Mouse (Mus musculus): ENCODE data around the gene Cnfn. TPM values are rescaled to one million over a fixed set of nuclear protein-coding genes. Genes with fewer than 3 reads are reported as not detected.
"Not testable (repeated sequence)": the region's sequence is repeated elsewhere in the genome, so short reads cannot be mapped to it uniquely, and the experiment has no call there.

Gene Cnfn
- total RNA-seq, 4 experiments from 2014 or later: not detected

DNA sequence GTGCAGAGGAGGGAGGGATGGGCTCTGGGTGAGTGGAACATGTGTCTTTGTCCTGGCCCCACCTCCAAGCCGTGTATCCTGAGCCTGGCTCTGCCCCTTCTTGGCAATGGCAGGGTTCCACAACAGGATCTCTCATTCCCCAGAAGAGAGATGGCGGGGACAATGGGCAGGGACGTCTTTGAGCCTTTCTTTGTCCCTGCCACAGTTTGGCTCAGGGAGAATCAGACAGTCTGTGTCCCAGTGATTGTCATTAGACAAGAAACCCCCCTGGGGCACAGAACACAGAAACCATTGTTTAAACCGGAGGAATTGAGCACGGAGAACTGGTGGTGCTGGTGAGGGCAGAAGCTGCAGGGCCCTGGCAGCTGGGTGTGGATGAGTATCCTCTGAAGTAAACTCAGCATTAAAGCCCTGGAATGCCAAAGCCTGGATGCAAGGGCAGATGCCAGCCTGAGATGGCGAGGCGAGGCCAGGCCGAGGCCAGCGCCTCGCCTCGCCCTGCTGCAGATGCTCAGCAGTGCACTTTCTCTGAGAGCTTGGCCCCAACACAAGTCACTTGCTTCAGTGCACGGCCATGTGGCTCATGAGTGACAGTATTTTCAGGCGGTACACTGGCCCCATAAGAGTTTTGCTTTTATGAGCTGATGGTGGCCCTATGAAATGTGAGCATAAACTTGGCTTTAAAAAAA is 3.4 kb downstream of the Cnfn start:
- DNase-seq (ENCODE audit: low spot score): no peak

DNA sequence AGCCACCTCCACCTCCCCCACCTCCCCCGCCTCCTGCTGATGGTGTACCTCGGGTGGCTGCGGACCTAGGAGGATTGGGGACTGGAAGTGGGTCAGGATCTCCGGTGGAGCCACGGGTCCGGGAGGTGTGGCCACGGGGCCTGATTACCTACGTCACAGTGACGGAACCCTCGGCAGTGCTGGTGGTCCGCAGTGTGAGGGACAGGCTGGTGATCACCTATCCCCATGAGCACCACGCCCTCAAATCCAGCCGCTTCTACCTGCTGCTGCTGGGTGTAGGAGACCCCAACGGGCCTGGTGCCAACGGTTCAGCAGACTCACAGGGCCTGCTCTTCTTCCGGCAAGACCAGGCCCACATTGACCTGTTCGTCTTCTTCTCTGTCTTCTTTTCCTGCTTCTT is 5.9 kb downstream of the Cnfn start:
- DNase-seq (ENCODE audit: low spot score): no peak

DNA sequence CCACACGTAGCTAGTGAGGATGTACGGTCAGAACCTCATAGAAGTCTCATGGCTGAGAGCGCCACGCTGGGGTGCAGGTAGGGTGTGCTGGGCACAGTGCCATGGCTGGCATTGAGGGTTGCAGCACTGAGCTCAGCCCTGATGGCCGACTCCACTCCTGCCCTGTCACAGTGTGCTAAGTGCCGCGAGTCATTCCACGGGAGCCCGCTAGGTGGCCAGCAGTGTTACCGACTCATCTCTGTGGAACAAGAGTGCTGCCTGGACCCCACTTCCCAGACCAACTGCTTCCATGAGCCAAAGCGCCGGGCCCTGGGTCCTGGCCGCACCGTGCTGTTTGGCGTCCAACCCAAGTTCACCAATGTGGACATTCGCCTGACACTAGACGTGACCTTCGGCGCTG is 6.4 kb downstream of the Cnfn start:
- DNase-seq (ENCODE audit: low spot score): no peak

DNA sequence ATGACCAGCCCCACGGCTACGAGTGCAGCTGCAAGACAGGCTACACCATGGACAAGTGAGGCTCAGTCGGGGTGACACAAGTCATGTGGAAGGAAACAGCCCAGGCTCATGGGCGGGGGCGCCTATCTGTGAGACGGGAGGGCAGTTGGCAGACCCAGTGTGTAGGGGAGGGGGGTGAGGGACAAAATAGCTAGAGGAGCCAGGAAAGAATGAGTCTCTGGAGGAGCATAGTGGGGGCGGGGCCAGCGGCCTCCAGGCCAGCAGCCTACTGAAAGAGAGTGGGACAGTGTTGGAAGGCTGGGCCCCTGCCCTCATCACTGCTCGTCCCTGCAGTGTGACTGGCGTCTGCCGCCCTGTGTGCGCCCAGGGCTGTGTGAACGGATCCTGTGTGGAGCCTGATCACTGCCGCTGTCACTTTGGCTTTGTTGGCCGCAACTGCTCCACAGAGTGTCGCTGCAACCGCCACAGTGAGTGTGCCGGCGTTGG is 10.8 kb downstream of the Cnfn start:
- DNase-seq (ENCODE audit: low spot score): no peak

DNA sequence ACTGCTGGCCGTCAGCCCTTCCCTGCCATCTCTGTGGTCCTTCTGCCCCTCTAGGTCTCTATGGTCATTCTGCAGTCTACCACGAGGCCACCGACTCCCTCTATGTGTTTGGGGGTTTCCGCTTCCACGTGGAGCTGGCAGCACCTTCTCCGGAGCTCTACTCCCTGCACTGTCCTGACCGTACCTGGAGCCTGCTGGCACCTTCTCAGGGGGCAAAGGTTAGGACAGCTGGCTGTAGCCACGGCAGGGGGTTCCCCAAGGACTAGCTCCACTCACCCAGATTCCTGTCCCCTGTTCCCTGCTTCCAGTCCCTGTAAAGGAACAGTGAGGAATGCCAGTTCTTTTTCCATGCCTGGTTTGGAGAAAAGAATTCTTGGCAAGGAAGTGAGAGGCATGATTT is 20.7 kb downstream of the Cnfn start:
- DNase-seq (ENCODE audit: low spot score): no peak

DNA sequence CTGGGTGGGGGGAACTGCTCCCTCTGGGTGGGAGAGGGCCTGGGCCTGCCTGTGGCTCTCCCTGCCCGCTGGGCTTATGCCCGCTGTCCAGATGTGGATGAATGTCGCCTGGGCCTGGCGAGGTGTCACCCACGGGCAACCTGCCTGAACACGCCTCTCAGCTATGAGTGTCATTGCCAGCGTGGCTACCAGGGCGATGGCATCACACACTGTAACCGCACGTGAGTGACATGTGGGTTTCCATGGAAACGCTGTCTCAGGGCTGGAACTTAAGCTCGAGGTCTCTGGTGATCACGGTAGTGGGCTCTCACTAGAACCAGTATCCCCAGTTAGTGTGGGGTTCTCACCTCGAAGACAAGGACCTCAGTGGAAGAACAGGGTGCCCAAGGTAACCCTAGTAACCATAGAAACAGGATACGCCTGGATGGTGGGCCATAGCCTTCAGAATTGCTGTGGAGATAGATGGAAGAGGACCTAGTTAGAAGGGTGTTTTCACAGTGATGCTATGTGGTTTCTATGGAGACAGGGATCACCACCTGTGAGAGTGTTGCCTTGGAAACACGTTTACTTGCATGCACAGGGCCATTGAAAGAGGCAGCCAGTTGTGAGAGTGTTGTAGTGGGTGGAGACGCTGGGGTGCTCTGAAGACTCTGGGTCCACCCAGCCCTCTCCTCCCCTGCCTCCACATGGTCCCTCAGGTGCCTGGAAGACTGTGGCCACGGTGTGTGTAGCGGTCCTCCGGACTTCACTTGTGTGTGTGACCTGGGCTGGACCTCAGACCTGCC is 28.3 kb downstream of the Cnfn start:
- DNase-seq (ENCODE audit: low spot score): no peak

DNA sequence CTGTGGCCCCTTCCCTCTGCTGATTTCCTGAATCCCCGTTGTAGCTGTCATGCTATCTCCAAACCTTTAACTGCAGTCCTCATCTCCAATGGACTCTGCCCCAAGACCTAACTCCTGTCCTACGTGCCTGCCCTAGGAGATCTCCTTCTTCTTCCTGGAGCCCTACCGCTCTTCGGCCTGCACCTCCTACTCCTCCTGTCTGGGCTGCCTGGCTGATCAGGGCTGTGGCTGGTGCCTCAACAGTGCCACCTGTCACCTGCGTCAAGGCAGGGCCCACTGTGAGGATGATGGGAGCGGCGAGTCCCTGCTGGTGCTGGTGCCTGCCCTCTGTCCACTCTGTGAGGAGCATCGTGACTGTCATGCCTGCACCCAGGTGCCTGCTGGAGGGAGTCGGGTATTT is 30.2 kb downstream of the Cnfn start:
- no peak for DNase-seq (ENCODE audit: low spot score)

DNA sequence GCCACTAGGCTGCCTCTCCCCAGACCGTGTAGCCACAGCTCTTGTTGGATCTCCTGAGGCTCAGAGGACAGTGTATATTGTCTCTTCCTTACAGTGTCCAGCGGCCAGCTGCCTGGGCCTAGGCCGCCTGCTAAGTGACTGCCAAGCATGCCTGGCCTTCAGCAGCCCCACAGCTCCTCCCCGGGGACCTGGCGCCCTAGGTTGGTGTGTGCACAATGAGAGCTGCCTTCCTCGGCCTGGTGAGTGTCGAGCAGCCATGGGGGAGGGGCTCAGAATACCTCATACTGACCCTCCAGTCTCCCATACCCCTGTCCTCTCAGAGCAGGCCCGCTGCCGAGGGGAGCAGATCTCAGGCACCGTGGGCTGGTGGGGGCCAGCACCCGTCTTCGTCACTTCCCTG is 35.1 kb downstream of the Cnfn start:
- no peak for DNase-seq (ENCODE audit: low spot score)

DNA sequence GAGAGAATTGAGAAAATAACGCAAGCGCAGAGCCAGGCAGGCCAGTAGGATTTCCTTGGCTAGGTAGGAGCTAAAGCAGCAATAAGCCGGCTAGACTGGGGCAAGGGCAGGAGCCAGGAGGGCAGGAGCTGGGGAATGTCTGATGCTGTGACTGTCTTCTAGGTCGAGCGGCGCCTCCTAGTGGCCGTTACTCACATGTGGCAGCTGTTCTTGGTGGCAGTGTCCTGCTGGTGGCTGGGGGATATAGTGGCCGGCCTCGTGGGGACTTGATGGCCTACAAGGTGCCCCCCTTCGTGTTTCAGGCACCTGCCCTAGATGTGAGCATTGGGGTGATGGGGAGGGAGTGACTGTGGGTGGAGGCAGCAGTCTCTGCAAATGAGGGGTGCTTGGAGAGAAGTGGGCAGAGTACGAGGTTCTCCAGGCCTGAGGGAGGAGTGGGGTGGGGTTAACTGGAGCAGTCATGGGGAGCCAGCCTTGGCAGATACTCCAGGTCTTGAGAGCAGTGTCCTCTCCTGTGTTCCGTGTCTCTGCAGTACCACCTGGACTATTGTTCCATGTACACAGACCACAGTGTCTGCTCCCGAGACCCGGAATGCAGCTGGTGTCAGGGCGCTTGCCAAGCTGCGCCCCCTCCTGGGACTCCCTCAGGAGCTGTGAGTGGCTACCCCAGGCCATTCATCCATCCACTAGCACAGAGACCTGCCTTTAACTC is 35.8 kb downstream of the Cnfn start:
- peak; percentile 50 for DNase-seq (ENCODE audit: low spot score)

DNA sequence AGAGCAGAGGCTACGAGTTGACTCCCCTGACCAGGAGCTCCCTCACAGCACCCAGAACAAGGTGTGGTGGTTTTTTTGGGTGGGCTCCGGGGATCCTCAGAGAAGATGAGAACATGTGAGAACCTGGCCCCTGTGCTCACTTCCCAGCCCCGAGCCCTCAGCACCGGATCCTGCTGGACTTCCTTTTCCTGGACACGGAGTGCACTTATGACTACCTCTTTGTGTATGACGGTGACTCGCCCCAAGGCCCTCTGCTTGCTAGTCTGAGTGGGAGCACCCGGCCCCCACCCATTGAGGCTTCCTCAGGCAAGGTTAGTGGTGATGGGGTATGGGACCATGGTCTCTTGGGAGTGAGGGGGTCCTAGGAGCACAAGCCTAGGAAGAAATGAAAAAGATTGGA is 43.3 kb downstream of the Cnfn start:
- DNase-seq (ENCODE audit: low spot score): no peak

DNA sequence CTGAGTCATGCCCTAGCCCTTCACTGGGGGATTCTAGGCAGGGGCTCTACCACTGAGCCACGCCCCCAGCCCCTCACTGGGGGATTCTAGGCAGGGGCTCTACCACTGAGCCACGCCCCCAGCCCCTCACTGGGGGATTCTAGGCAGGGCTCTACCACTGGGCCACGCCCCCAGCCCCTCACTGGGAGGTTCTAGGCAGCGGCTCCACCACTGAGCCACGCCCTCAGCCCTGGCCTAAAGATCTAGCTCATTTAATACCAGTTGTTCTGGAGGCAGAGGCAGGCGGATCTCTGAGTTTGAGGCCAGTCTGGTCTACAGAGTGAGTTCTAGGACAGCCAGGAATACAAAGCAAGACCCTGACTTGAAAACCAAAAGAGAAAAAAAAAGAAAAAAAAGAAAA is 44.1 kb downstream of the Cnfn start:
- DNase-seq (ENCODE audit: low spot score): not testable (repeated sequence)

DNA sequence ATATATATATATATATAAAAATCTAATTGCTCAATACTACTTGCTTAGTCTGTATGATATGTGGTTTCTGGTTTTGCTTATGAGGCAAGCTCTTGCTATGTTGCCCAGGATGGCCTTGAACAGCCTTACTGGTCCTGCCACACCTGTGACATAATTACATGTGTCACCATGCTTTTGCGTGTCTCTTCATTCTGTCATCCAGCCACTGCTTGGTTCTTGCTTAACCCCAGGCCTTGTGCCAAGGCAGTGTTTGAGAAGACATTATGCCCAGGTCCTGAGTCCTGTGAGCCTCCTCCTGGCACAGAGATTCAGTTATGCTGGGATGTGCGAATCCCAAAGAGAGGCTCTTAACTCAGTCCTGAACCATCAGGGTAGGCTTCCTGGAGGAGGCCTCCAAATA is 46.3 kb downstream of the Cnfn start:
- no peak for DNase-seq (ENCODE audit: low spot score)

DNA sequence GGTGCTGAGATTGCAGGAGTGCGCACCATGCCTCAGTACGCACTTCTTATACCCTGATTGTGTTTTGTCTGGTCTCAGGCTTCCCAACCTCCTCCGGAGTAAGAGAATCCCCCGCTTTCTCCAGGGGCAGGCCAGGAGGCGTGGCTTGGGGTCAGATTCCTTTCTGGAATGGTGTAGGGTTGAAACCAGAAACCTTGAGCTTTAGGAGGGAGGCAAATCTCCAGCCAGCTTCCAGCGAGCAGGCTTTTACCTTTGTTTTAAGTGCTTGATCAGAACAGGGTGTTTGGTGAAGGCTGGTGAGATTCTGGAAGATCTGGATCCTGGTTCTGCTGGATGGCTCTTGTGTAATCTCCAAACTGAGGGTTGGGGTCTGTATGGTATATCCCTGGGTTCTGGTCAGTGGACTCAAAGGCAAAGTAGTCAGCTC is 47.5 kb downstream of the Cnfn start:
- DNase-seq (ENCODE audit: low spot score): no peak

Other genes with a start within 250 kb of the Cnfn start
- gene Pou2f2, start 190.0 kb downstream of the Cnfn start, total RNA-seq (2022): under 1 TPM; 0.49 to 0.72 (median 0.55) TPM
- 10 to 100 TPM; 14.0 to 23.0 (median 17.2) TPM for gene Dedd2, start 149.1 kb downstream of the Cnfn start, total RNA-seq (2022)
- gene Zfp526, start 148.3 kb downstream of the Cnfn start, total RNA-seq (2022): 10 to 100 TPM in 2 of 4 experiments, 1 to 10 TPM in 2; 9.0 to 12.3 (median 9.9) TPM
- gene Gsk3a, start 131.9 kb downstream of the Cnfn start, total RNA-seq (2022): 10 to 100 TPM; 66.1 to 71.3 (median 68.3) TPM
- gene Erf, start 119.0 kb downstream of the Cnfn start, total RNA-seq (2022): 10 to 100 TPM; 17.2 to 22.5 (median 21.2) TPM
- gene Cic, start 102.0 kb downstream of the Cnfn start, total RNA-seq (2022): 10 to 100 TPM; 52.0 to 71.5 (median 59.6) TPM
- gene Pafah1b3, start 71.7 kb downstream of the Cnfn start, total RNA-seq (2022): 1 to 10 TPM; 3.9 to 4.6 (median 3.9) TPM
- gene Prr19, start 68.3 kb downstream of the Cnfn start, total RNA-seq (2022): not detected
- under 1 TPM in 1 of 4 experiments, not detected in 3; 0.14 TPM for gene Tmem145, start 63.6 kb downstream of the Cnfn start, total RNA-seq (2022)
- 10 to 100 TPM; 33.9 to 35.8 (median 34.8) TPM for gene Megf8, start 52.6 kb downstream of the Cnfn start, total RNA-seq (2022)
- 10 to 100 TPM; 34.3 to 45.6 (median 40.1) TPM for gene Lipe, start 29.0 kb upstream of the Cnfn start, total RNA-seq (2022)
- gene Cxcl17, start 43.2 kb upstream of the Cnfn start, total RNA-seq (2022): not detected
- 10 to 100 TPM; 10.7 to 13.9 (median 12.5) TPM for gene Ceacam1, start 107.9 kb upstream of the Cnfn start, total RNA-seq (2022)
- gene Ceacam2, start 170.1 kb upstream of the Cnfn start, total RNA-seq (2022): 1 to 10 TPM; 1.9 to 2.4 (median 2.1) TPM
- gene Erich4, start 246.2 kb upstream of the Cnfn start, total RNA-seq (2022): under 1 TPM in 1 of 4 experiments, not detected in 3; 0.32 TPM
- 10 to 100 TPM; 57.8 to 63.3 (median 59.6) TPM for gene Dmac2, start 249.7 kb upstream of the Cnfn start, total RNA-seq (2022)

Data from heart, adult 8-10 months (tissue).